Mouse (Mus musculus) erythroblast, embryonic 14.5 days (primary cell): ENCODE results near the gene Cdkn1b. TPM values are rescaled to one million over a fixed set of nuclear protein-coding genes. Genes with fewer than 3 reads are reported as not detected.

Experiments used
- H3K27me3 ChIP-seq: 2 replicates; pipeline ENCODE4 v1.6.1; 2012; ENCODE audit warnings: inconsistent platforms; ENCODE audit not compliant: control insufficient read depth
- H3K36me3 ChIP-seq: 2 replicates; pipeline ENCODE4 v1.6.1; 2012; ENCODE audit warnings: mild to moderate bottlenecking, inconsistent platforms; ENCODE audit not compliant: control insufficient read depth
- H3K4me1 ChIP-seq: 2 replicates; pipeline ENCODE4 v1.6.1; 2012; ENCODE audit warnings: inconsistent platforms; ENCODE audit not compliant: control insufficient read depth
- H3K4me3 ChIP-seq: replicated peaks from 2 replicates; pipeline ENCODE3; 2012; ENCODE audit warnings: moderate library complexity, mild to moderate bottlenecking, inconsistent platforms
- H3K9me3 ChIP-seq: 2 replicates; pipeline ENCODE4 v1.6.1; 2012; ENCODE audit warnings: low read length, inconsistent platforms, mixed read lengths; ENCODE audit not compliant: control insufficient read depth
- GATA1 ChIP-seq: IDR thresholded peaks from 2 replicates; pipeline ENCODE4 v1.6.1; 2012; ENCODE audit warnings: low read length, inconsistent platforms, mixed read lengths
- TAL1 ChIP-seq: IDR thresholded peaks from 3 replicates; pipeline ENCODE4 v1.6.1; 2012; ENCODE audit warnings: low read length, inconsistent platforms, mixed read lengths
- polyA plus RNA-seq: library from polyadenylated mRNA; stranded (reverse); fragments of >175 nt; gene quantifications from 2 replicates; pipeline ENCODE4 v1.2.3, GENCODE M21; 2012

Cdkn1b gene
- polyA plus RNA-seq, 1 experiment = 7.0 TPM

DNA sequence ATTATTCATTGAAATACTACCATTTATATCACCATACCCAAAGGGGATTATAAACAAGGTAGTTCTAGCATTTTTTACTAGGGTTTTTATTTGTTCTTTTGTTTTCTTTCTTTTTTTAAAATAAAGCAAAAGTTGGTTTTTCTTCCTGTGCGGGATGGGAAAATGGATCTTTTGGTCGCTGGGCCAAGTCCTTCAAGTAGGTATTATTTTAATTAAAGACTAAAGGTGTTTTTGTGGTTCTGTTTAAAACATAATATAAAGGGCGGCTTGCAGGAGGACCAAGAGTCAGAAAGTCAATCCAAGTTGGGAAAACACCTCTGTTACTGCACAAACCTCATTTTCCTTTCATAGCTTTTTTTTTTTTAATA, 6.1 kb downstream of the Cdkn1b start:
- peak overlapping the region; percentile 77 for H3K4me3 ChIP-seq
- H3K9me3 ChIP-seq = no peaks in the 10 kb centered on the region
- H3K4me1 ChIP-seq = peaks cover 53% of the 10 kb centered on the region
- TF ChIP-seq GATA1 (no peak), TAL1 (no peak)
- no peaks in the 10 kb centered on the region for H3K27me3 ChIP-seq
- peaks cover 62% of the 10 kb centered on the region for H3K36me3 ChIP-seq

- TF ChIP-seq TAL1 (no peak), GATA1 (no peak)
- Histone ChIP-seq H3K36me3 (peaks cover 63% of the 10 kb centered on the region), H3K27me3 (no peaks in the 10 kb centered on the region), H3K4me3 (peak overlapping the region; percentile 77), H3K9me3 (no peaks in the 10 kb centered on the region), H3K4me1 (peaks cover 55% of the 10 kb centered on the region)
Observed at GRCm38 (mm10) chr6:134926803-134927594, 6.8 kb downstream of the Cdkn1b start.

GRCm38 (mm10) chr6:134927595-134928095, 7.4 kb downstream of the Cdkn1b start:
- H3K4me3 ChIP-seq = peak overlapping the region; percentile 77
- no peaks in the 10 kb centered on the region for H3K9me3 ChIP-seq
- peaks cover 62% of the 10 kb centered on the region for H3K36me3 ChIP-seq
- peaks cover 55% of the 10 kb centered on the region for H3K4me1 ChIP-seq
- TF ChIP-seq GATA1 (no peak), TAL1 (no peak)
- no peaks in the 10 kb centered on the region for H3K27me3 ChIP-seq

GRCm38 (mm10) chr6:134928096-134928888, 8.1 kb downstream of the Cdkn1b start:
- H3K4me3 ChIP-seq = peak overlapping the region; percentile 77
- peaks cover 62% of the 10 kb centered on the region for H3K36me3 ChIP-seq
- no peaks in the 10 kb centered on the region for H3K9me3 ChIP-seq
- H3K4me1 ChIP-seq = peaks cover 55% of the 10 kb centered on the region
- TF ChIP-seq GATA1 (no peak), TAL1 (no peak)
- no peaks in the 10 kb centered on the region for H3K27me3 ChIP-seq

- Histone ChIP-seq H3K27me3 (no peaks in the 10 kb centered on the region), H3K4me1 (peaks cover 55% of the 10 kb centered on the region), H3K4me3 (peak overlapping the region; percentile 77), H3K36me3 (peaks cover 62% of the 10 kb centered on the region), H3K9me3 (no peaks in the 10 kb centered on the region)
- no peak for TF ChIP-seq GATA1
- TF ChIP-seq TAL1 = no peak
Observed at GRCm38 (mm10) chr6:134928889-134929310, 8.7 kb downstream of the Cdkn1b start.

DNA sequence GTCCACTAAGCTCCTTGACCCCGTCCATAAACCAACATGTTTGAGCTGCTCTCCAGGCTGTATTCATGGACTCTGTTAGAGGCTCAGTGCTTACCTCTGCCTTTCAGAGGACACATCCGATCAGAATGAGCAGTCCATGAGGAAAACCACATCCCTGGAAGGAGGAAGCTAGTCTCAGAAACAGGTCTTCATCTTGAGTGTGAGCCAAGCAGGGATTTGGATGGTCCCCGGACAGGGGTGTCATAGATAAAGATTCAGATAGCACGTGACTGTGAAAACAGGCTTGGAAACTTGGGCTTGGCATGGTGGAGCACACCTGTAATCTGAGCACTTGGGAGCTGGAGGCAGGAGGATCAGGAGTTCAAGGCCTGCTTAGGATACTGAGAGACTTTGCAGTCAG, 9.7 kb downstream of the Cdkn1b start:
- Histone ChIP-seq H3K4me1 (peaks cover 55% of the 10 kb centered on the region), H3K27me3 (no peaks in the 10 kb centered on the region), H3K9me3 (no peaks in the 10 kb centered on the region), H3K4me3 (peak overlapping the region; percentile 77), H3K36me3 (peaks cover 60% of the 10 kb centered on the region)
- no peak for TF ChIP-seq TAL1
- TF ChIP-seq GATA1 = no peak

DNA sequence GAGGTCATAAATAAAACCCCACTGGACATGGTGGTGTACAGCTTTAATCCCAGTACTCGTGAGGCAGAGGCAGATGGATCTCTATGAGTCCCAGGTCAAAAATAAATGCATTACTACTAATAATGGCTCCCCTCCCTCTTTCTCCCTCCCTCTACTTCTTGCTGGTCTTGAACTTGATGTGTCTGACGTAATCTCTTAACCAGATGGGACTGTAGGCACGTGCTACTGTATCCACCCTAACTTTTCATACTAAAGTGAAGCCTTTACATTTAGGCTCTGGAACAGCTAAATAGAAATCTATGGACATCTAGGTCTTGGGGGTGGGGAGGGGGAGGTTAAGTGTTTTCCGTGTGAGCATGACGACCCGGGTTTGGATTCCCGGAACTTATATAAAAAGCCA, 10.2 kb downstream of the Cdkn1b start:
- peak overlapping the region; percentile 77 for H3K4me3 ChIP-seq
- no peaks in the 10 kb centered on the region for H3K9me3 ChIP-seq
- H3K36me3 ChIP-seq = peaks cover 59% of the 10 kb centered on the region
- peaks cover 54% of the 10 kb centered on the region for H3K4me1 ChIP-seq
- H3K27me3 ChIP-seq = no peaks in the 10 kb centered on the region
- TF ChIP-seq GATA1 = no peak
- TF ChIP-seq TAL1 = no peak

DNA sequence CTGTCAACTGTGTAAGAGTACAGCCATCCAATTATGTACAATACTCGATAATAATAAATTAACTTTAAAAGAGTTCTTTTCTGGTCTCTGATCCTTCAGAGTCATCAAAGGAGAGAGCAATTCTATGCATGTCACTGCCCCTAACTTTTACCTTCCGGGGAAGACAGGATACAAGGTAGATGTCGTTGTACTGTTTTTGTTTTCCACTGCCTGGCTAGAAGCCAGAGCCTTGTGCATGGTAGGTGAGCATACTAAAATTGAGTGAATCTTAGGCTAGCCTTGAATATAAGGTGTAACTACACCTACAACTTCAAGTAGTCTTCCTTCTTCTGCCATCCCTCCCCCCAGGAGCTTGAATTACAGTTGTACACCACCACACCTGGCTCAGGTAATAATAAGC, 10.9 kb downstream of the Cdkn1b start:
- Histone ChIP-seq H3K36me3 (peaks cover 63% of the 10 kb centered on the region), H3K4me3 (peak overlapping the region; percentile 77), H3K9me3 (no peaks in the 10 kb centered on the region), H3K27me3 (no peaks in the 10 kb centered on the region), H3K4me1 (peaks cover 51% of the 10 kb centered on the region)
- TF ChIP-seq GATA1 (no peak), TAL1 (no peak)
